In the genomic region with DNA sequence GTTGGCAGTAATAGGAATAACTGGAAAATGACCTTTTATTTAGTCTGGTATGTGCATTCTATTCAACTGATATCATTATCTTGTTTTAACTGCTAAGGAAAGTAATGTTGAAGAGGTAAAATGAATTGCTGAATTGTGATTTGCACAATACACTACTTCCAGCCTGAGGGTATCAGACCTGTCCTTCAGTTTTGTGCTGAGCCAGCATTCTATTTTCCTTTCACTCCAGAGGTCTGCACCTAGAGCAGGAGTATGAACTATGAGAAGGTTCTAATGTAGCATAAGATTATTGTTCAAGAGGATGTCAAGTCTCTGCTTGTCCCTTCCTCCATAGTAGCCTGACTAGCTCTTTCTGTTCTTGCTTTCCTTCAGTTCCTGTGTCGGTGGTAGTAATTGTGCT, we compare ENCODE assay signal across 25 mouse cellular contexts. TPM values are rescaled to one million over a fixed set of nuclear protein-coding genes. Genes with fewer than 3 reads are reported as not detected.
A peak's percentile ranks its signal among the peaks of the same experiment; 100 is the strongest.
DNase-seq lines count a peak whose midpoint lies in the region; ATAC-seq and TF ChIP-seq lines count a peak whose summit lies in the region.
"Had no signal": no experiment of that assay in that cellular context is flagged by ENCODE, and none has a peak within 500 bp of the region (broad histone marks: within the 10 kb centered on the region; RNA-seq: fewer than 3 reads in every experiment).

No protein-coding gene starts in this region.

- H3K9me3 ChIP-seq in erythroblast, embryonic 14.5 days (ENCODE audit: control insufficient read depth, low read length), result peaks cover 3% of the 10 kb centered on the region; the same call in 1 of the 2 replicates
- 0 out of 2 replicates have a peak, but pooled peaks cover 3% of the 10 kb centered on the region for H3K9me3 ChIP-seq in megakaryocyte, embryonic 14.5 days
- no peaks in the 10 kb centered on the region for H3K9me3 ChIP-seq in liver, embryonic 14.5 days (ENCODE audit: control insufficient read depth, low read length)
- H3K9me3 ChIP-seq in forebrain, postnatal 0 days (ENCODE audit: low read length), result no peaks in the 10 kb centered on the region
- H3K9me3 ChIP-seq: embryonic facial prominence, embryonic 15.5 days; forebrain, embryonic 10.5 days; heart, embryonic 15.5 days; limb, embryonic 10.5 days; midbrain, embryonic 12.5 days had no signal

- TF ChIP-seq CTCF in liver, embryonic 14.5 days (IDR thresholded peaks at IDR 0.05; ENCODE audit: low read depth), result no peak
- TF ChIP-seq CTCF in forebrain, postnatal 0 days (IDR thresholded peaks at IDR 0.05; ENCODE audit: low read depth), result no peak

- WGBS in liver, embryonic 14.5 days (ENCODE audit: insufficient replicate concordance), result 46% methylated on average over 1 of the region's 1 CpGs
- WGBS in forebrain, postnatal 0 days, result 96% methylated on average over 1 of the region's 1 CpGs

- no peak for ATAC-seq in erythroblast, adult 5-6 weeks (replicated peaks; ENCODE audit: low FRiP score, poor library complexity, severe bottlenecking)
- ATAC-seq in megakaryocyte, adult 5-6 weeks (ENCODE audit: poor library complexity, severe bottlenecking), result no peak
- ATAC-seq in liver, embryonic 14.5 days (ENCODE audit: insufficient read depth), result no peak
- no peak for ATAC-seq in forebrain, postnatal 0 days
- ATAC-seq: forebrain, embryonic 16.5 days; inflammation-experienced regulatory T-cells, adult 6 months; lung, postnatal 0 days had no signal

- no peak overlapping the region for H3K9ac ChIP-seq in liver, embryonic 14.5 days (replicated peaks)
- H3K9ac ChIP-seq in forebrain, postnatal 0 days, result no peak overlapping the region

- peak overlapping the region; percentile 53 for H3K4me3 ChIP-seq in erythroblast, embryonic 14.5 days (replicated peaks)
- peak overlapping the region; percentile 7 for H3K4me3 ChIP-seq in megakaryocyte, embryonic 14.5 days (replicated peaks)
- 0 out of 4 replicates have a peak overlapping the region, but pooled peaks of 1 of the 2 experiments have one; percentile 1 for H3K4me3 ChIP-seq in liver, embryonic 14.5 days (ENCODE audit: insufficient read depth in 1 of 2, low read depth in 2 of 2, low read length in 2 of 2)
- H3K4me3 ChIP-seq in forebrain, postnatal 0 days (ENCODE audit: low read depth, low read length), result no peak overlapping the region

- no peak for TF ChIP-seq EP300 in liver, embryonic 14.5 days (IDR thresholded peaks at IDR 0.05; ENCODE audit: low read depth)

- no peaks in the 10 kb centered on the region; the same call in 1 of the 2 replicates for H3K27me3 ChIP-seq in erythroblast, embryonic 14.5 days (ENCODE audit: control insufficient read depth)
- peaks cover 21% of the 10 kb centered on the region for H3K27me3 ChIP-seq in megakaryocyte, embryonic 14.5 days (replicated peaks)
- H3K27me3 ChIP-seq in liver, embryonic 14.5 days (ENCODE audit: control insufficient read depth, insufficient read depth, low read length), result no peaks in the 10 kb centered on the region
- no peaks in the 10 kb centered on the region for H3K27me3 ChIP-seq in forebrain, postnatal 0 days (ENCODE audit: insufficient read depth, low read length)
- H3K27me3 ChIP-seq: embryonic facial prominence, embryonic 15.5 days; heart, embryonic 15.5 days; midbrain, embryonic 12.5 days had no signal

- H3K27ac ChIP-seq in liver, embryonic 14.5 days, result no peak overlapping the region
- H3K27ac ChIP-seq in forebrain, postnatal 0 days (ENCODE audit: low read depth, low read length), result no peak overlapping the region
- H3K27ac ChIP-seq: embryonic facial prominence, embryonic 15.5 days; heart, embryonic 15.5 days; left cerebral cortex, adult 2 months; midbrain, embryonic 12.5 days had no signal

- peaks cover 51% of the 10 kb centered on the region for H3K36me3 ChIP-seq in erythroblast, embryonic 14.5 days (ENCODE audit: control insufficient read depth)
- peaks cover 50% of the 10 kb centered on the region for H3K36me3 ChIP-seq in megakaryocyte, embryonic 14.5 days (replicated peaks; ENCODE audit: low read length)
- H3K36me3 ChIP-seq in liver, embryonic 14.5 days (replicated peaks; ENCODE audit: control insufficient read depth, insufficient read depth, low read depth), result peaks cover 16% of the 10 kb centered on the region
- peaks cover 14% of the 10 kb centered on the region for H3K36me3 ChIP-seq in forebrain, postnatal 0 days (ENCODE audit: insufficient read depth)

- DNase-seq in liver, embryonic 14.5 days (ENCODE audit: low read depth in 3 of 3, low spot score in 3 of 3), result no peak
- no peak for DNase-seq in right cerebral cortex, postnatal 14 days
- no peak for DNase-seq in forebrain, postnatal 0 days
- DNase-seq: adrenal gland, postnatal 36 days; cerebellum, adult 11 months; cerebellum, adult 9-11 months; heart, postnatal 4 days; kidney, adult 18-20 months; kidney, postnatal 4 days; layer of hippocampus, adult 9-11 months; thymus, adult 18-20 months; thymus, postnatal 36 days had no signal

- peaks cover 39% of the 10 kb centered on the region for H3K4me1 ChIP-seq in erythroblast, embryonic 14.5 days (ENCODE audit: control insufficient read depth)
- peaks cover 14% of the 10 kb centered on the region; the same call in 1 of the 2 replicates for H3K4me1 ChIP-seq in megakaryocyte, embryonic 14.5 days
- peaks cover 0 to 13% of the 10 kb centered on the region in 2 experiments; a peak in 2 of 4 replicates for H3K4me1 ChIP-seq in liver, embryonic 14.5 days (replicated peaks; ENCODE audit: control insufficient read depth in 2 of 2, insufficient read depth in 2 of 2, low read length in 1 of 2)
- no peaks in the 10 kb centered on the region for H3K4me1 ChIP-seq in forebrain, postnatal 0 days (ENCODE audit: insufficient read depth)
- H3K4me1 ChIP-seq: embryonic facial prominence, embryonic 15.5 days; heart, embryonic 15.5 days had no signal

- peak overlapping the region; percentile 49 for H3K4me2 ChIP-seq in liver, embryonic 14.5 days (ENCODE audit: low read depth)
- no peak overlapping the region for H3K4me2 ChIP-seq in forebrain, postnatal 0 days (ENCODE audit: low read depth)

RNA-seq across cellular contexts. Expression of a gene that starts 1.5 kb away (rescaled TPM):
- 2.6 and 2.8 TPM in 2 replicates for polyA plus RNA-seq in erythroblast, embryonic 14.5 days (2012)
- 144 and 155 TPM in 2 replicates for total RNA-seq in erythroblast, adult 5-6 weeks (2015; ENCODE audit: low replicate concordance)
- total RNA-seq in erythroblast, adult 5-6 weeks (2017; ENCODE audit: low replicate concordance), result 143 and 265 TPM in 2 replicates
- polyA plus RNA-seq in megakaryocyte, embryonic 14.5 days (2012; ENCODE audit: insufficient read depth, low replicate concordance), result 10.7 and 29.6 TPM in 2 replicates
- total RNA-seq in megakaryocyte, adult 5-6 weeks (2015), result 229 and 231 TPM in 2 replicates
- total RNA-seq in megakaryocyte, adult 5-6 weeks (2017), result 218 and 254 TPM in 2 replicates
- 64.7 and 69.6 TPM in 2 replicates for polyA plus RNA-seq in liver, embryonic 14.5 days (2012; rRNA removed)
- 54.1 and 60.6 TPM in 2 replicates for polyA plus RNA-seq in liver, embryonic 14.5 days (2014; fragmentation: Nextera tagmentation; extraction: Ambion mirVana)
- 215 and 250 TPM in 2 replicates for total RNA-seq in forebrain, postnatal 0 days (2014; rRNA removed)
- polyA plus RNA-seq in forebrain, postnatal 0 days (2015; fragmentation: Nextera tagmentation; extraction: Ambion mirVana), result 260 and 318 TPM in 2 replicates

RNA-seq across cellular contexts. Expression of a gene that starts 6.5 kb away (rescaled TPM):
- 3.4 and 4.0 TPM in 2 replicates for polyA plus RNA-seq in erythroblast, embryonic 14.5 days (2012)
- total RNA-seq in erythroblast, adult 5-6 weeks (2015; ENCODE audit: low replicate concordance), result 139 and 145 TPM in 2 replicates
- 60.1 and 128 TPM in 2 replicates for total RNA-seq in erythroblast, adult 5-6 weeks (2017; ENCODE audit: low replicate concordance)
- polyA plus RNA-seq in megakaryocyte, embryonic 14.5 days (2012; ENCODE audit: insufficient read depth, low replicate concordance), result 38.9 and 88.6 TPM in 2 replicates
- 133 and 170 TPM in 2 replicates for total RNA-seq in megakaryocyte, adult 5-6 weeks (2015)
- 44.6 and 70.5 TPM in 2 replicates for total RNA-seq in megakaryocyte, adult 5-6 weeks (2017)
- polyA plus RNA-seq in liver, embryonic 14.5 days (2012; rRNA removed), result 95.0 and 105 TPM in 2 replicates
- polyA plus RNA-seq in liver, embryonic 14.5 days (2014; fragmentation: Nextera tagmentation; extraction: Ambion mirVana), result 31.9 and 35.5 TPM in 2 replicates
- total RNA-seq in forebrain, postnatal 0 days (2014; rRNA removed), result 457 and 498 TPM in 2 replicates
- polyA plus RNA-seq in forebrain, postnatal 0 days (2015; fragmentation: Nextera tagmentation; extraction: Ambion mirVana), result 761 and 979 TPM in 2 replicates

RNA-seq across cellular contexts. Expression of a gene that starts 14.5 kb away (rescaled TPM):
- polyA plus RNA-seq in erythroblast, embryonic 14.5 days (2012), result 4.8 and 5.6 TPM in 2 replicates
- 16.9 and 18.8 TPM in 2 replicates for total RNA-seq in erythroblast, adult 5-6 weeks (2015; ENCODE audit: low replicate concordance)
- 6.1 and 36.1 TPM in 2 replicates for total RNA-seq in erythroblast, adult 5-6 weeks (2017; ENCODE audit: low replicate concordance)
- polyA plus RNA-seq in megakaryocyte, embryonic 14.5 days (2012; ENCODE audit: insufficient read depth, low replicate concordance), result 3.0 and 35.7 TPM in 2 replicates
- 43.2 and 51.5 TPM in 2 replicates for total RNA-seq in megakaryocyte, adult 5-6 weeks (2015)
- 42.8 and 63.1 TPM in 2 replicates for total RNA-seq in megakaryocyte, adult 5-6 weeks (2017)
- 8.2 and 21.3 TPM in 2 replicates for polyA plus RNA-seq in liver, embryonic 14.5 days (2012; rRNA removed)
- polyA plus RNA-seq in liver, embryonic 14.5 days (2014; fragmentation: Nextera tagmentation; extraction: Ambion mirVana), result 20.7 and 26.4 TPM in 2 replicates
- 16.2 and 16.8 TPM in 2 replicates for total RNA-seq in forebrain, postnatal 0 days (2014; rRNA removed)
- 49.6 and 64.3 TPM in 2 replicates for polyA plus RNA-seq in forebrain, postnatal 0 days (2015; fragmentation: Nextera tagmentation; extraction: Ambion mirVana)

RNA-seq across cellular contexts. Expression of a gene that starts 16.2 kb away (rescaled TPM):
- polyA plus RNA-seq in erythroblast, embryonic 14.5 days (2012), result 0.25 and 0.32 TPM in 2 replicates
- 27.9 and 29.0 TPM in 2 replicates for total RNA-seq in erythroblast, adult 5-6 weeks (2015; ENCODE audit: low replicate concordance)
- 17.3 and 29.3 TPM in 2 replicates for total RNA-seq in erythroblast, adult 5-6 weeks (2017; ENCODE audit: low replicate concordance)
- polyA plus RNA-seq in megakaryocyte, embryonic 14.5 days (2012; ENCODE audit: insufficient read depth, low replicate concordance), result 2.8 TPM in 1 of 2 replicates, not detected in the other
- 105 and 116 TPM in 2 replicates for total RNA-seq in megakaryocyte, adult 5-6 weeks (2015)
- total RNA-seq in megakaryocyte, adult 5-6 weeks (2017), result 63.8 and 69.1 TPM in 2 replicates
- 19.5 and 22.6 TPM in 2 replicates for polyA plus RNA-seq in liver, embryonic 14.5 days (2012; rRNA removed)
- polyA plus RNA-seq in liver, embryonic 14.5 days (2014; fragmentation: Nextera tagmentation; extraction: Ambion mirVana), result 20.9 and 23.8 TPM in 2 replicates
- 1.3 and 2.2 TPM in 2 replicates for total RNA-seq in forebrain, postnatal 0 days (2014; rRNA removed)
- polyA plus RNA-seq in forebrain, postnatal 0 days (2015; fragmentation: Nextera tagmentation; extraction: Ambion mirVana), result 3.1 and 3.4 TPM in 2 replicates

RNA-seq across cellular contexts. Expression of a gene that starts 16.6 kb away (rescaled TPM):
- 1.3 and 2.1 TPM in 2 replicates for polyA plus RNA-seq in erythroblast, embryonic 14.5 days (2012)
- total RNA-seq in erythroblast, adult 5-6 weeks (2015; ENCODE audit: low replicate concordance), result 11.5 and 29.0 TPM in 2 replicates
- total RNA-seq in erythroblast, adult 5-6 weeks (2017; ENCODE audit: low replicate concordance), result 7.2 and 24.5 TPM in 2 replicates
- polyA plus RNA-seq in megakaryocyte, embryonic 14.5 days (2012; ENCODE audit: insufficient read depth, low replicate concordance), result 29.6 and 48.2 TPM in 2 replicates
- 45.2 and 49.3 TPM in 2 replicates for total RNA-seq in megakaryocyte, adult 5-6 weeks (2015)
- 28.1 and 33.1 TPM in 2 replicates for total RNA-seq in megakaryocyte, adult 5-6 weeks (2017)
- polyA plus RNA-seq in liver, embryonic 14.5 days (2012; rRNA removed), result 16.1 and 18.7 TPM in 2 replicates
- polyA plus RNA-seq in liver, embryonic 14.5 days (2014; fragmentation: Nextera tagmentation; extraction: Ambion mirVana), result 18.7 and 21.6 TPM in 2 replicates
- total RNA-seq in forebrain, postnatal 0 days (2014; rRNA removed), result 54.5 and 80.6 TPM in 2 replicates
- 45.7 and 58.1 TPM in 2 replicates for polyA plus RNA-seq in forebrain, postnatal 0 days (2015; fragmentation: Nextera tagmentation; extraction: Ambion mirVana)
